ENCODE assay signal across 12 mouse cellular contexts in the genomic region with DNA sequence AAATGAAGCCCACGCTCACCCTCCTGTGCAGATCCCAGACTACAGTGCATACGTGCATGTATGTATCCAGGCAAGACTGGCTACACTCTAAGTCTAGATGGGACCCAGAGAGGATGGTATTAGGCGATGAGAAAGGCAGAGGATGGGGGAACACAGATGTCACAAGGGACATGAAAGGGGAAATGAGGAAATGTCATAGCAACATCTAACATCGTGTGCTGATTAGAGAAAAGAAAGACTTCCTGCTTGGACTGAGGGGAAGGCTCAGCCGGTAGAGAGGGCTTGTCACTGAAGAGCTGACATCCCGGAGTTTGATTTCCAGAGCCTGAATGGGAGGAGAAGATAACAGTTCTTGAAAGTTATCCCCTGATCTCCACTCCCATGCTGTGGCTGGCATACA.
"Had no signal": no experiment of that assay in that cellular context is flagged by ENCODE, and none has a peak within 500 bp of the region (broad histone marks: within the 10 kb centered on the region; RNA-seq: fewer than 3 reads in every experiment).

No protein-coding gene starts in this region.

- DNase-seq: kidney, adult 2 months; kidney, postnatal 25 days; layer of hippocampus, adult 9-11 months; left cerebral cortex, postnatal 4 days; lung, adult 18-20 months; lung, postnatal 10 days; lung, postnatal 36 days; right cerebral cortex, adult 18-20 months; right cerebral cortex, postnatal 14 days; right cerebral cortex, postnatal 4 days had no signal

- ATAC-seq: intestine, postnatal 0 days; midbrain, embryonic 13.5 days had no signal
